Mouse (Mus musculus): ENCODE data around the gene Hacd1. TPM values are rescaled to one million over a fixed set of nuclear protein-coding genes. Genes with fewer than 3 reads are reported as not detected.
"Not testable (repeated sequence)": the region's sequence is repeated elsewhere in the genome, so short reads cannot be mapped to it uniquely, and the experiment has no call there.

The Hacd1 gene
- polyA plus RNA-seq (2012; rRNA removed): 51.8 and 56.5 TPM in 2 replicates

DNA sequence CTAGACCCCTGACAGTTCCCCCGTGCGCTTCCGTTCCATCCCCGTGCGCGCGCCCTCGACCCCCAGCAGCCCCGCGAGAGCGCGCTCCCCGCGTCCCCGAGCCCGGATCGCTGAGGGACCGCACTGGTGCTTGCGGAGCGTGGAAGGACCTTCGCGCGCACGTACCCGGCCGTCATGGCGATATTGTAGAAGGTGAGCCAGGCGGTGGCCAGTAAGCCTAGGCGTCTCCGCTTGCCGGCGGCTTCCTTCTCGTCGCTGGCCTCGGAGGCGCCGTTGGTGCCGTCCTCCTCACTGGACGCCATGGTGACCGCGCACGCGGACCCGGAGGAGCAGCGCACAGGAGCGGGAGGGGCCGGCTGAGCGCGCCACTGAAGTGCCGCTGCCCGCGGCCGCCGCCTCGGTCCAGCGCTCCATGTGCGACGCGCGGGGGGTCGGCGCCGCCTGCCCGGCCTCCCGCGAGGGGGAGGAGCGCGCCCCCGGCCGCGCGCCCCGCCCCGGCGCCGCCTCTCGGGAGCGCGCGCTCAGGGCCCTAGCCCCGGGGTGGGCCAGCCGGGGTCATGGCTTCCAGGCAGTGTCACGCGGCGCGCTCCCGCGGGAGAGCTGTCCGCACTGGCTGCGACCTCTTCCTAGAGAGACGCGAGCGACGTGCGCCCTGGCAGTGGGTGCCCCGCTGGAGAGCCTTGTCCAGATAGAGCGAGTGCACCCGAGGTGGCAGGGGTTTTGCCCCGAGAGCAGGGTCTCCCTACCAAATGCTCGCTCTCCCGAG lies at the start of gene Hacd1:
Gene Hacd1 (minus strand): TSS at position 570 of the 766 bp plus-strand sequence.
- peak; percentile 97 for DNase-seq (ENCODE audit: low read depth)
- TF ChIP-seq POLR2A (IDR thresholded peaks at IDR 0.05; ENCODE audit: borderline replicate concordance, extremely low read depth, insufficient read depth, insufficient read length, poor library complexity, severe bottlenecking): 0 out of 2 replicates have a peak, but pooled peaks have one; percentile 5
- TF ChIP-seq CTCF (IDR thresholded peaks at IDR 0.05; ENCODE audit: borderline replicate concordance, extremely low read depth, insufficient read depth, insufficient read length): no peak

DNA sequence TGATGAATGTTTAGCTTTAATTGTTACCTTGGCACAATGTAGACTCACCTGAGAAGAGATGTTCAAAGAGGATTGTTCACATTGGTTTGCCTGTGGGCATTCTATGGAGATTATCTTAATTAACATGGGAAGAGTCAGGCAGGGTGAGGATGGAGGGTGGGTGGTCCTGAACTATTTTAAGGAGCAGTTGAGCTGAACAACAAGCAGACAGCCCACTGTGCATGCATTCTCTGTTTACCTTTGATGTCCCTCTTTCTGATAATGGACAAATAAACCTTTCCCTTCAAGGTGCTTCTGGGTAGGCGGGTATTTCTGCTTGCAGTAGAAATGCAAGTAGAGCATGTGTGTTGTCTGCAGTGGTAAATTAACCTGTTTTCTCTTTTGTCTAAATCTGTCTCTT lies 48.0 kb upstream of the Hacd1 start:
- no peak for DNase-seq (ENCODE audit: low read depth)
- TF ChIP-seq CTCF (IDR thresholded peaks at IDR 0.05; ENCODE audit: borderline replicate concordance, extremely low read depth, insufficient read depth, insufficient read length) (no peak), POLR2A (IDR thresholded peaks at IDR 0.05; ENCODE audit: borderline replicate concordance, extremely low read depth, insufficient read depth, insufficient read length, poor library complexity, severe bottlenecking) (no peak)

DNA sequence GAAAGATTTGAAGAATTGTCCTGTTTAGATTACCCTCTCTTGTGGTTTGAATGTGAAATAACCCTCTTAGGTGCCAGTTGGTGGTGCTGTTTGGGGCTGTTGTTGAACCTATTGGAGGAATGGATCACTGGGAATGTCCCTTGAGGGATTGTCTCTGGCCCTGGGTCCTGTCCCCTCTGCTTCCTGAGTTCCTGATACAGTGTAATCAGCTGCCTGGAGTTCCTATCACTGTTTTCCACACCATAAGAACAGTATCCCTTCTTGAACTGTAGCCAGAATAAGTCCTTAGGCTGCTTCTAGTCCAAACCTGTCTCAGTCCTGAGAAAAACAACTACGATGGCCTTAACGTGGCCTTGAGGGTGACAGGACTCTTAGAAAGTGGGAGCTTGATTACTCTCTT lies 46.7 kb upstream of the Hacd1 start:
- TF ChIP-seq CTCF (IDR thresholded peaks at IDR 0.05; ENCODE audit: borderline replicate concordance, extremely low read depth, insufficient read depth, insufficient read length): no peak
- no peak for TF ChIP-seq POLR2A (IDR thresholded peaks at IDR 0.05; ENCODE audit: borderline replicate concordance, extremely low read depth, insufficient read depth, insufficient read length, poor library complexity, severe bottlenecking)
- no peak for DNase-seq (ENCODE audit: low read depth)

DNA sequence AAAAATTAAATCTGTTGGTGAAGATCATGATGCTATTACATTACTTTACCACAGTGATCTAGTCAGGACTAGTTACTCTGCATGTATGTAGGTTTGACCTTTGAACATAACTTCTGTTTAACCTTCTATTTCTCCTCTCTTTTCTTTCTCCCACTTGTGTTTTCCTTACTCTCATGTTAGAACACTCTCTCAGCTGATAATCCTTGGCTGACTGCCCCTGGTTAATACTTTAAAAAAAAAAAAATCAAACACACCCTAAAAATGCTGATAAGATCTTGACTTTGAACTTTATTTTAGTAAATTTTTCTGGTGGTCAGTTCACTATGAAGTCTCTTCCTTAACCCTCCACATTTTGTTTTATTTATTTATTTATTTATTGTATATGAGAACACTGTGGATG lies 44.6 kb upstream of the Hacd1 start:
- no peak for TF ChIP-seq CTCF (IDR thresholded peaks at IDR 0.05; ENCODE audit: borderline replicate concordance, extremely low read depth, insufficient read depth, insufficient read length)
- TF ChIP-seq POLR2A (IDR thresholded peaks at IDR 0.05; ENCODE audit: borderline replicate concordance, extremely low read depth, insufficient read depth, insufficient read length, poor library complexity, severe bottlenecking): no peak

DNA sequence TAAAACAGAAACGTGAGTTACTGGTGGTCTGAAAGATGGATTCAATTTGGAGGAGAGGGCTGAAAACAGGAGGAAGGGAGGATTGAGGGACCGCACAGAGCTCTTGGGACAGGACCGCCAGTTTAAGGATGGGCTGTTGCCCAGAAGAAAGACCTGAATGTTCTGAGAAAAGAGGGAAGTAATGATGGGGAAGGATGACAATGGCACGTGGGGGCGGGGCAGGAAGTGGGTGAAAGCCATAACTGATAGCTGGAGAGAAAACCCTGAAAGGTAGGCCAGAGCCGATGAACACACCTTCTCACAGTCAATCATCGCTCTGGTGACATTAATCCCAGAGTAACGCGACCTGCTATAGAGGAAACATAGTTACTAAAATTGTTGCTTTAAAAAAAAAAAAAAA lies 22.6 kb upstream of the Hacd1 start:
- not testable (repeated sequence) for DNase-seq (ENCODE audit: low read depth)

More for the DNA sequence above, 44.6 kb upstream of the Hacd1 start:
- DNase-seq (ENCODE audit: low read depth): no peak

DNA sequence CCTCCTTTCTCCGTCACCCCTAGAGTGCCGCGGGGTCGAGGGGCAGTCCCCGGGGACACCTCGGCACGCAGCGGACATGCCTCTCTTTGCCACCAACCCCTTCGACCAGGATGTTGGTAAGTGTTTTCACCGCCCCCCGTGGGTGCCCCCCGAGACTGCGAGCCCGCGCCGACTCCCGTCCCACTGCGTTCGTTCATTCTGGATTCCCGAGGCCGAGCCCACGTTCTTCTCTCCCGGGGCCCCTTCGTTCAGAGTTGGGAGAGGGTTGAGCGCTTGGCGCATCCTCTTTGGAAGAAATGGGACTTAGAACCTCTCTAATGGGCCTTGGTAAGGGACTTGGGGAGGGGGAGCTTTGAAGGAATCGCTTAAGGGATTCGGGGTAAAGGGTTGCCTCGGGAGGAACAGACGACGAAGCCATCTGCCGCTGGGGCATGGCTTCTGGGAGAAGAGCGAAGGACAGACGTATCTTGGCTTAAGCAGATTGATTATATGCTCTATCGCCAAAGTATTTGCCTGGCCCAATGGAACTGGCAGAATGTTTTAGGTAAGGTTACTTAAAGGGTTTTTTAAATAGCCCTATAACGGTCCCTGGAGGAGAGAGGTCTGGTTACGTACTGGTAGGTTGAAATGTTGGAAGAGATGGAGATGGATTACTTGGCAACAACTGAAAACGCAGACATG lies 18.4 kb upstream of the Hacd1 start:
- TF ChIP-seq CTCF (IDR thresholded peaks at IDR 0.05; ENCODE audit: borderline replicate concordance, extremely low read depth, insufficient read depth, insufficient read length): no peak
- TF ChIP-seq POLR2A (IDR thresholded peaks at IDR 0.05; ENCODE audit: borderline replicate concordance, extremely low read depth, insufficient read depth, insufficient read length, poor library complexity, severe bottlenecking): no peak
- DNase-seq (ENCODE audit: low read depth): peak; percentile 81

DNA sequence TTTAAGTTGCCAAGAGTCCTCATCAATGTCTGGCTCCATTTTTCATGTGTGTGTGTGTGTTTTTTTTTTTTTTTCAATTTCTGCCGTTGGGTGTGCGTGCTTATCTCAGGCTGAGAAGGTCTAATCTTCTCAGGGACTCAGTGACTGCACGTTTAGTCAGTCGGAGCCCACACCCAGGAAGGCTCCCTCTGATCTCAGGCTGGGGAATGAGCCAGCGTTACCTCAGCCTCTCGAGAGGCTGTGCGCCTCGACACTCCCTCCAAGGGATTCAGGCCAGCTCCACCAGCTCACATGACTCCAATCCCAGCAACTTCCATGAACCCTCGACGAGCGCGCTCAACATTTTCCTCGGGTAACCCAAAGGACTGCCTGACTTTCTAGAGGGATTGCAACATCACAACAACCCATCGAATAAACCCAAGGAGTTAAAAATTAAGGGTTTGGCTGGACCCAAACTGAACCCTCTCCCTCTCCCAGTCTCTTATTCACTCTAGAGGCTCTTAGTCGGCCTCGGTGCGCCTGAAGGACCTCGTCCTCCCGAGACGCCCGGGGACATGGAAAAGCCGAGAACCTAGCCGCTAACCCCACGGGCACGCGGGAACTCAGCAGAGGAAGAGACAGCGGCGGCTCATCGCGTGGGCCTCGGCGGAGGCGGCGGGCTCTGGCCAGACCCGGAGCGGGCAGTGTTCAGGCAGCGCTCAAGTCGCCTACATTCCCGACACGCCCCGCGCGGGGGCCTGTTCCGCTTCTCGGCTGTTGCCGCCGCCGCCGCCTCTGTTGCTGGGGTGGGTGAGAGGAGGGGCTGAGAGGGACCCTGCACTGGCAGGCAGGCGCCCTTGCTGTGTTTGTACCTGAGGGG lies 17.7 kb upstream of the Hacd1 start, which contains the start of gene Stam:
Gene Stam (plus strand): TSS at position 737 of the 859 bp plus-strand sequence.
- TF ChIP-seq CTCF (IDR thresholded peaks at IDR 0.05; ENCODE audit: borderline replicate concordance, extremely low read depth, insufficient read depth, insufficient read length) (no peak), POLR2A (IDR thresholded peaks at IDR 0.05; ENCODE audit: borderline replicate concordance, extremely low read depth, insufficient read depth, insufficient read length, poor library complexity, severe bottlenecking) (peak; percentile 77; the same call in 1 of the 2 replicates)

DNA sequence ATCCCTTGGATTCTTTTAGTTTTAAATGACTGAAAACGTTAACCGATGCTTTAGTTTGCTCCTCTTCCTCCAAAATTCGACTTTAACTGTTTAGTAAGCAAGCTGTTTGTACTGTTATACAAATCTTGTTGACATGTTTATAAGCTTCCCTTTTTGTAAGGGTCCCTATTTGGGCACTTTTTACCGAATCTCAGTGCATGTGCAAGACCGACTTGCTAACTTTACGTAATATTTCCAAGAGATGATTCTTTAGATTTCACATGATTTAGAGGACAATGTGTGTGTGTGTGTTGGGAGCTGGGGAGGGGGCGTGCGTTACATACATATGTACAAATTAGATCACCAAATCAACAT lies 17.1 kb upstream of the Hacd1 start:
- DNase-seq (ENCODE audit: low read depth): no peak
- TF ChIP-seq CTCF (IDR thresholded peaks at IDR 0.05; ENCODE audit: borderline replicate concordance, extremely low read depth, insufficient read depth, insufficient read length): no peak
- no peak for TF ChIP-seq POLR2A (IDR thresholded peaks at IDR 0.05; ENCODE audit: borderline replicate concordance, extremely low read depth, insufficient read depth, insufficient read length, poor library complexity, severe bottlenecking)

More for the DNA sequence above, 17.7 kb upstream of the Hacd1 start, which contains the start of gene Stam:
- peak; percentile 97 for DNase-seq (ENCODE audit: low read depth)

DNA sequence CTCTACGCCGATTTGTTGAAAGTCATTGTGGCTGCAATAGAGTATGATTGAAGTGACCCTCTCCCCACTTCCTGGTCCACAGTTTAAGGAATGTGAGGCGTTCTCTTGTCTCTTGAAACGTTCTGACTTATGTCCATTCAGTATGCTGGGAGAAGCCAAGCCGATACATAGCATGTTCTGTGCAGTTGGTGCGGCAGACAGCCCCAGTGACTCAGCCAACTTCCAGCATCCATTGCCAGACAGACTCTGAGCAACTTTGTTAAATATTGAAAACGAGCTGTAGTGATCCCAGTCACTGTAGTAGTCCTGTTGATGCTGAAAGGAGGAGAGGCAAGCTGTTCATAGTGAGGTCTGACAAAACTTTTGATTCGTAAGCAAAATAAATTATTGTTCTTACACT lies 14.5 kb upstream of the Hacd1 start:
- TF ChIP-seq POLR2A (IDR thresholded peaks at IDR 0.05; ENCODE audit: borderline replicate concordance, extremely low read depth, insufficient read depth, insufficient read length, poor library complexity, severe bottlenecking): no peak
- no peak for TF ChIP-seq CTCF (IDR thresholded peaks at IDR 0.05; ENCODE audit: borderline replicate concordance, extremely low read depth, insufficient read depth, insufficient read length)
- no peak for DNase-seq (ENCODE audit: low read depth)

DNA sequence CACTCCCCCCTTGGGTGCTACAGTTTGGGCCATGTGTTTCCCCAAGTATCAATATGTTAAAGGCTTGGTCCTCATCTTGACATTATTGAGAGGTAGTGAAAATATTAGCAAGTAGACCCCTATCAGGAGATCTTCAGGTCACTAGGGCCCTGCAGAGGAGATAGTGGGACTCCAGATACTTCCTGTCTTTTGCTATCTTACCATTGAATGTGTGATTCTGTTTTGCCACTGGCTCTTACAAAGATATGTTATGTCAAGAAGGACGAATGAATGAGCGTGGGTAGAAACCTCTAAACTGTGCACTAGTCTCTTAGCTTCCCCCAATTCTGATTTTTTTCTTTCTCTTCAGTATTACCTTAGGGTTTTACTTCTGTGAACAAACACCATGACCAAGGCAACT lies 13.1 kb upstream of the Hacd1 start:
- TF ChIP-seq CTCF (IDR thresholded peaks at IDR 0.05; ENCODE audit: borderline replicate concordance, extremely low read depth, insufficient read depth, insufficient read length) (no peak), POLR2A (IDR thresholded peaks at IDR 0.05; ENCODE audit: borderline replicate concordance, extremely low read depth, insufficient read depth, insufficient read length, poor library complexity, severe bottlenecking) (no peak)
- DNase-seq (ENCODE audit: low read depth): no peak
